Mouse (Mus musculus) liver, embryonic 14.5 days (tissue): ENCODE results near the gene Nid2. TPM values are rescaled to one million over a fixed set of nuclear protein-coding genes. Genes with fewer than 3 reads are reported as not detected.

Experiments used
- ATAC-seq: fragments of 200-750 bp; cut with Nextera tagmentation; 2 replicates; pipeline ENCODE4 v1.8.0; 2017; ENCODE audit warnings: moderate number of reproducible peaks, mild to moderate bottlenecking, moderate library complexity; ENCODE audit not compliant: insufficient read depth
- DNase-seq, 3 experiments: peaks; one replicate each; pipeline ENCODE4 v3.0.0-alpha.2; 2012 to 2013; ENCODE audit warnings: low read depth in 3 of 3, low spot score in 3 of 3
- H3K27ac ChIP-seq: fragments of 300-500 bp; sonication (generic); 2 replicates; pipeline ENCODE4 v1.5.1; 2014; ENCODE audit warnings: moderate library complexity, mild to moderate bottlenecking, control low read depth, inconsistent platforms
- H3K27me3 ChIP-seq: fragments of 300-500 bp; sonication (generic); 2 replicates; pipeline ENCODE4 v1.6.1; 2014; ENCODE audit warnings: mild to moderate bottlenecking, low read length, moderate library complexity; ENCODE audit not compliant: control insufficient read depth, insufficient read depth
- H3K36me3 ChIP-seq: fragments of 300-500 bp; sonication (generic); replicated peaks from 2 replicates; pipeline ENCODE4 v1.6.1; 2014; ENCODE audit warnings: low read depth; ENCODE audit not compliant: control insufficient read depth, insufficient read depth
- H3K4me1 ChIP-seq, 2 experiments: fragments of 200-500 bp in 1 of 2; fragments of 300-500 bp in 1 of 2; sonication (generic) in 1 of 2; replicated peaks; 2 replicates each; pipeline ENCODE4 v1.6.1; 2012 to 2014; ENCODE audit warnings: antibody characterized with exemption in 1 of 2, inconsistent platforms in 1 of 2, low read length in 1 of 2; ENCODE audit not compliant: control insufficient read depth in 2 of 2, insufficient read depth in 2 of 2
- H3K4me2 ChIP-seq: fragments of 300-500 bp; sonication (generic); 2 replicates; pipeline ENCODE4 v1.6.1; 2014; ENCODE audit warnings: low read depth, mild to moderate bottlenecking, control low read depth, moderate library complexity
- H3K4me3 ChIP-seq, 2 experiments: fragments of 200-500 bp in 1 of 2; fragments of 300-500 bp in 1 of 2; sonication (generic) in 1 of 2; 2 replicates each; pipeline ENCODE4 v1.5.1; 2012 to 2014; ENCODE audit warnings: low read depth in 2 of 2, low read length in 2 of 2, mild to moderate bottlenecking in 2 of 2, control low read depth in 1 of 2, inconsistent platforms in 1 of 2, moderate library complexity in 1 of 2; ENCODE audit not compliant: insufficient read depth in 1 of 2
- H3K9ac ChIP-seq: fragments of 300-500 bp; sonication (generic); replicated peaks from 2 replicates; pipeline ENCODE4 v1.6.1; 2014; ENCODE audit warnings: mild to moderate bottlenecking, control low read depth, moderate library complexity
- H3K9me3 ChIP-seq: fragments of 300-500 bp; sonication (generic); 2 replicates; pipeline ENCODE4 v1.6.1; 2016; ENCODE audit warnings: low read length, mixed read lengths; ENCODE audit not compliant: control insufficient read depth
- CTCF ChIP-seq: IDR thresholded peaks from 2 replicates; pipeline ENCODE4 v1.5.1; 2016; ENCODE audit warnings: antibody characterized with exemption, low read depth, control low read depth
- EP300 ChIP-seq: IDR thresholded peaks from 2 replicates; pipeline ENCODE4 v1.6.1; 2016; ENCODE audit warnings: antibody characterized with exemption, low read depth
- WGBS: fragments of 180-500 bp; shearing (Covaris S2); extraction: QIAGEN DNeasy Blood & Tissue Kit; methylation state at CpG from one replicate; pipeline ENCODE4 v1.1.7; 2014; ENCODE audit not compliant: insufficient replicate concordance; 5-methylcytosine and 5-hydroxymethylcytosine counted together
- polyA plus RNA-seq, 2 experiments: library from polyadenylated mRNA; depleted of rRNA in 1 of 2; stranded (reverse) in 1 of 2; unstranded in 1 of 2; fragments of >200 nt; fragmentation: Nextera tagmentation in 1 of 2; extraction: Ambion mirVana in 1 of 2; gene quantifications; 2 replicates each; pipeline versions ENCODE4 v1.2.1 to v1.2.3; 2012 to 2014

The Nid2 gene
- polyA plus RNA-seq, 2 experiments, result 6.2 to 10.6 TPM

DNA sequence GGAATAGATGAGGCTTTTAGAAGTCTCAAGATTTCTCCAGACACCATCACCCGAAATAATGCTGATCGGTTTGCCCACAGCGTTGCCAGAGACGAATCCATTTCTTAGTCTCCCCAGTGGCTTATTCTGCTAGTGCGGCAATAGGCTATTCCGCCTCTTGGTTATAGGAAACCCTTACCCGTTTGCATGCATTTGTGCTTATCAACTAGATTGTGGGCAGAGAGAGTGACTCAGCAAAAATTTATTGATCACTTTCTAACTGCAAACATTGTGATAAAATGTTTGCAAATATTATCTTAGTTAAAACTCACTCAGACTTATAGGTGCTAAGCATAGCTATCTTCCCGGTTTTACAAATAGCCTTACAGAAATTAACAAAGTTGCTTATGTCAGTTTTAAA lies 13.3 kb downstream of the Nid2 start:
- H3K27ac ChIP-seq, result no peak overlapping the region
- DNase-seq, result no peak
- no peaks in the 10 kb centered on the region for H3K9me3 ChIP-seq
- no peak overlapping the region for H3K4me2 ChIP-seq
- TF ChIP-seq EP300, result no peak
- no peak for TF ChIP-seq CTCF
- no peaks in the 10 kb centered on the region for H3K27me3 ChIP-seq
- WGBS, result 28% methylated on average over 8 of the region's 8 CpGs
- no peak overlapping the region for H3K4me3 ChIP-seq
- ATAC-seq, result no peak; the same call in 1 of the 2 replicates
- peaks cover 8 to 36% of the 10 kb centered on the region in 2 experiments for H3K4me1 ChIP-seq
- no peaks in the 10 kb centered on the region for H3K36me3 ChIP-seq
- no peak overlapping the region; the same call in 1 of the 2 replicates for H3K9ac ChIP-seq

DNA sequence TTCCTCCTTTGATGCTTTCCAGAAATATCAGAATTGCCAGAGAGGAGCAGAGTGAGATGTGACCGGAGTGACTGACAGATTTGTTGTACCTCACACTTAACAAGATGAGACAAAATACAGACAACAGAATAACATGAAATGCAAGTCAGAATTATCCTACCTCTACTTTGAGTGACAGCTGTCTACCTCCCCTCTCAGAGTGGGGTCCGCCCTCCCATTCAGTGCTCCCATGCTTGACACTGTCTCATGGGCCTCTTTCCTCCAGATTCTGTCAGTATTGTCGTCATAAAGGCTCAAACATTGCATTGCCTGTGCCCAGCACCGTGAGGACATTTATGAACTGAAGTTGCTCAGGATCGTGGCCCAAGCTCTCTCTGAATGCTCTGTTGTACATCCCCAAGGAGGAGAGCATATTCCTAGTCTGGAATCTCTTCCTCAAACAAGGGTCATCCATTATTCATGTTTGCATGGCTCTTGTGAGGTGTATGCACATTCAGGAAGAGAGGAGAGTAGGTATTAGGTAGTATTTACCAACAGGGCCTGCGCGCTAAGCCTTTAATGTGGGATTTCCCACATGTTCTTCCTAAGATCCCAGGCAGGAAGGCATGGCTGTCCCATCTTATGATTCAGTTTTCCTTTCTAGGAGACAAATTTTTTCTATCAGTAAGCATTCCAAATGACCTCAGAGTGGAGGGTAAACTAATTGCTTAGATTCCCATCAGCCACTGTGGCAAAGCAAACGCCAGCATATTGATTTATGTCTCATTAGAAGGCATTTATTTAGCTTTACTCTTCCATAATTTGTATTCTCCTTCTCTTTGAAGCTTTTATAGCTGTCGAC lies 14.7 kb downstream of the Nid2 start:
- peaks cover 8 to 38% of the 10 kb centered on the region in 2 experiments for H3K4me1 ChIP-seq
- ATAC-seq (no peak), DNase-seq (no peak)
- WGBS, result 68% methylated on average over 9 of the region's 9 CpGs
- no peak overlapping the region for H3K9ac ChIP-seq
- no peak overlapping the region for H3K27ac ChIP-seq
- no peaks in the 10 kb centered on the region for H3K27me3 ChIP-seq
- H3K36me3 ChIP-seq, result no peaks in the 10 kb centered on the region
- no peak overlapping the region for H3K4me3 ChIP-seq
- no peak overlapping the region for H3K4me2 ChIP-seq
- no peak for TF ChIP-seq CTCF
- no peaks in the 10 kb centered on the region for H3K9me3 ChIP-seq

DNA sequence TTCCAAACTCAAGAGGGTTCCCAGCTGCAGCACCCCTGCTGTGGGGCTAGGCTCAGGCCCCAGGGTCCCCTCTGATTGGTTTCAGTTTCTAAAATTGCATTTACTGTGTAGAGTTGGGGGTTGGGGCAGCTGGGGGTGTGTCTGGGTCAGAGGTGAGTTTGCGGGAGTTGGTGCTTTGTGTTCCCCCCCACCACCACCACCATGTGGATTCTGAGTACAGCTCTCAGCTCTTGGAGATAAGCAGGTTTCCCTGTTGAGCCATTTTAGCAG lies 15.2 kb downstream of the Nid2 start:
- H3K9ac ChIP-seq, result no peak overlapping the region
- H3K4me2 ChIP-seq, result no peak overlapping the region
- ATAC-seq (no peak), DNase-seq (no peak)
- H3K27ac ChIP-seq, result no peak overlapping the region
- no peaks in the 10 kb centered on the region for H3K36me3 ChIP-seq
- TF ChIP-seq EP300 (no peak), CTCF (no peak)
- WGBS, result 13% methylated on average over 1 of the region's 1 CpGs
- H3K27me3 ChIP-seq, result no peaks in the 10 kb centered on the region
- H3K9me3 ChIP-seq, result no peaks in the 10 kb centered on the region
- H3K4me3 ChIP-seq, result no peak overlapping the region
- H3K4me1 ChIP-seq, result peaks cover 8 to 38% of the 10 kb centered on the region in 2 experiments

DNA sequence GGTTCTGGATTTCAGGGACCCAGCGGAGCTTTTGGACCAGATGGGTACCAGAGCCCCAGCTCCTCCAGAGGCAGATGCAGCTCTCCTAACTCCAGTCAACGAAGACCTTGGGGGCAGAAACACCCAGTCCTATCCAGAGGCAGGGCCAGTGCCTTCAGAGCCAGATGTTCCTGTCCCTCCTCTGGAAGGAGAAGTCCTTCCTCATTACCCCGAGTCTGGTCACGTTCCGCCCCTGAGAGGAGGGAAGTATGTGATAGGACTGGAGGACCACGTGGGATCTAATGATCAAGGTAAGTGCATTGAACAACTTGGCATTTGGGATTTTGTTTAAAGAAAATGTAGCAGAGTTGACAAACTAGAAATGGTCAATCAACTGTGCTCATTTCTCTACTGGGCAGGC lies 17.6 kb downstream of the Nid2 start:
- H3K4me3 ChIP-seq, result no peak overlapping the region
- no peaks in the 10 kb centered on the region for H3K27me3 ChIP-seq
- no peaks in the 10 kb centered on the region for H3K9me3 ChIP-seq
- no peak for TF ChIP-seq EP300
- no peak for TF ChIP-seq CTCF
- WGBS, result 56% methylated on average over 6 of the region's 6 CpGs
- no peak for ATAC-seq
- H3K4me2 ChIP-seq, result no peak overlapping the region
- peaks cover 8 to 28% of the 10 kb centered on the region in 2 experiments for H3K4me1 ChIP-seq
- H3K36me3 ChIP-seq, result no peaks in the 10 kb centered on the region
- no peak for DNase-seq
- H3K9ac ChIP-seq, result no peak overlapping the region
- H3K27ac ChIP-seq, result no peak overlapping the region

DNA sequence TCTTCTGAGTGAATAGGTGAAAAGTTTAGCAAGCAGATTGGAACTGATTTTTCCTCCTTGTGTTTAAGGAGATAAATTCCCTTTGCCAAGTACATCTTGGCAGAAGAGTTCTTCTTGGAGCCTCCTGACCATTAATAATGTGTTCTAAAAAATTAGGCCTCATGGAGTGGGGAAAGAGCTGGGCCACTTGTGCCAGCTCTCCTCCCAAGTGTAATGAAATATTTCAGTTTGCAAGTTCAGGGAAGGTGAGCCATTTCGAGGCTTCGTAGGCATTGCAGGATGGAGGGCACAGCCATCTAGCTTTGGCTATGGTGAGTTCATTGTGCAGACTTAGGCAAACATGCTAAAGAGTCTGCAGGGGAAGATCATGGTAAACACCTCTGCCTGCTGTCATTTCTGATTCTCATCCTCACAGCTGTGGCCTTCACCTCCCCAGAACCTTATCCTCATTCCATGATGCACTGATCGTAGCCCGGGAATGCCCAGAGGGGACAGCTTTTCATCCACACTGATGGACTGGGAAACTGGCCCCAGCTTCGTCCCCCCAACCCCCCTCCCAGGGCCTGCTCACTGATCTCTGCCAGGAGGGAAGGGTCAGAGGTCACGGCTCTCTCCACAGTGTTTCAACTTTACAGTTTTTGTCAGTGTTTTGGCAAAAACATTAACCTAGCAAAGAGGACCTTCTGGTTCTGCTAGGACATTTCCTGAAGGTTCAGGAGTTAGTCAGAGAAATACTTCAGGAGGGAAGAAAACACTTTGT lies 18.6 kb downstream of the Nid2 start:
- no peak overlapping the region for H3K27ac ChIP-seq
- peaks cover under 1 to 22% of the 10 kb centered on the region in 2 experiments; a peak in 2 of 4 replicates for H3K4me1 ChIP-seq
- no peaks in the 10 kb centered on the region for H3K36me3 ChIP-seq
- no peaks in the 10 kb centered on the region for H3K27me3 ChIP-seq
- no peak overlapping the region for H3K4me3 ChIP-seq
- no peak overlapping the region for H3K4me2 ChIP-seq
- TF ChIP-seq CTCF (no peak), EP300 (no peak)
- no peak for ATAC-seq
- no peak for DNase-seq
- no peak overlapping the region for H3K9ac ChIP-seq
- 58% methylated on average over 6 of the region's 6 CpGs for WGBS
- H3K9me3 ChIP-seq, result no peaks in the 10 kb centered on the region
